Mouse (Mus musculus): ENCODE results near the gene Tmem62. TPM values are rescaled to one million over a fixed set of nuclear protein-coding genes. Genes with fewer than 3 reads are reported as not detected.

The Tmem62 gene
- total RNA-seq (2023), result 10 to 100 TPM in 1 of 2 experiments, 1 to 10 TPM in 1; 8.4 to 10.2 TPM

DNA sequence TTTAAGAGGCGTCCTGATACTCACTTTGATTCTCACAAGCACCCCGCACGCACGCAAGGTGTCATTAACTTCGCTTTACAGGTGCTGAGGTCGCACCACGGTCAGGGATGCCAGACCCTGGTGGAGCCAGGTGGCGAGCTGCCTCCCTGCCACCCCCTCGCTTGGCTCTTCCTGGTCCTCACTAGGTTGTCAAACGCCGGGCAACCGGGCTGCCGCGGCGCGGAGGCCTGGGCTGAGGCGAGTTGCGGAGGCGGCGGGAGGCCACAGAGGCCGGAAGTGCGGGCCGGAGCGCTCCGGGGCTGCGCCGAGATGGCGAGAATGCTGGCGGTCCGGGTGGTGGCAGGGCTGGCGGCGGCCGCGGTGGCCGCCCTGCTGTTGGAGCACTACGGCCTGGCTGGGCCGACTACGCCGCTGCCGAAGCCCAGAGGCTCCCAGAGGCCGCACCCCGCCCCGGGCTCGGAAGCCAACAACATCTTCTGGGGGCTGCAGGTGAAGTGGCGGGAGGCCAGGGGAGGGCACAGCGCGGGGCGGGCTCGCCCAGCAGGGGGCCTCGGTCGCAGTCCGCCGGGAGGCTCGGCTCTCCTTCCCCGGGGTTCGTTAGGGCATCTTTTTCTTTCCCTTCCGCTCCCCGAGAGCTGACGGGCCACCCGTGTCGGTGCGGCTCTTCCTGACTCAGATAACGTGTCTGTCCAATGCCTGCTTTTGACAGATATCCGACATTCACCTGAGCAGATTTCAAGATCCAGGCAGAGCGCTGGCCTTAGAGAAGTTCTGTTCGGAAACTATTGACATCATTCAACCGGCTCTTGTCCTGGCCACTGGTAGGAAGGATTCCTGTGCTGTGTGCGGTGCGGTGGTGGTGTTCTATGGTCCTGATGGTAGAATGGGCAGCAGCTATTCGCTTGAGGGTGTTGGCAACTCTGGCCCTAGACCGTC lies at the start of gene Tmem62:
Gene Tmem62, plus strand, starts transcription at position 28 of the 936 bp plus-strand sequence.

GRCm38 (mm10) chr2:120970559-120971080 lies 6.2 kb upstream of the Tmem62 start, which contains the start of gene Ubr1:
Gene Ubr1, minus strand, starts transcription at chr2:120970715.

DNA sequence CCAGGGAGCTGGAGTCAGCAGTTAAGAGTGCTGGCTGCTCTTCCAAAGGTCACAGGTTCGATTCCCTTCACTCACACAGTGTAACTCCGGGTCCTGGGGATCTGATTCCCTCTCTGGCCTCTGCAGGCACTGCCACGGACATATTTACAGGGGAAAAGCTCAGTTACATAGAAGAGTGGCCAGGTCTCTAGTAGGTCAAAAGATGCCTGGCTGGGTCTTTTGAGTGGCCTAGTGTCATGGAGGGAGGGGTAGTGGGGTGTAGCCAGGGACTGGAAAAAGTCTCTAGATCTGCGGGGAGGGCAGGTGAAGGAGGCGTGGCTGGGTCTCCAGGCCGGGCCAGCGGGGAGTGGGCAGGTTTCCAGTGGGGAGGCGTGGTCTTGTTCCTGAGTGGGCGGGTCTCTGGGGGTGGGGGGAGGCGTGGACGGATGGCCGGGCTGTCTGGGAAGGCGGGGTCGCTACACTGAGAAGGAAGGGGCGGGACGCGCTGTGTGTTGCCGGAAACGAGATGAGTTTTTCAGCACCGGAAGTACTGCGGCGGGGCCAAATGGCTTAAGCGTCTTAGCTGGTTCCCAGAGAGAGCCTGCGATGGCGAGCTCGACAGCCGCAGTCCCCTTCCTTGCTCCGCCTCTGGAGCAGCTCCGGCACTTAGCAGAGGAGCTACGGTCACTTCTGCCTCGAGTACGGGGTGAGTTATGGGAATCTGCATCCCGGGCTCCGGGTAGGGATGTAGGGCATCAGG lies 31.3 kb downstream of the Tmem62 start, which contains the start of gene Ccndbp1:
Gene Ccndbp1, plus strand, starts transcription at position 479 of the 739 bp plus-strand sequence.

GRCm38 (mm10) chr2:121036733-121037341 lies 60.0 kb downstream of the Tmem62 start, which contains the start of gene Epb42:
Gene Epb42, minus strand, starts transcription at chr2:121037072.

Other genes with a start within 250 kb of the Tmem62 start
- 10 to 100 TPM; 15.4 to 18.1 TPM for gene Cdan1, start 126.9 kb upstream of the Tmem62 start, total RNA-seq (2023)
- gene Ttbk2, start 126.4 kb upstream of the Tmem62 start, total RNA-seq (2023), result 1 to 10 TPM; 7.3 to 7.8 TPM
- gene Ubr1, start 6.3 kb upstream of the Tmem62 start, total RNA-seq (2023), result 10 to 100 TPM; 24.0 to 30.2 TPM
- gene Ccndbp1, start 31.4 kb downstream of the Tmem62 start, total RNA-seq (2023), result 10 to 100 TPM; 53.2 to 57.8 TPM
- 1 to 10 TPM in 1 of 2 experiments, not detected in 1; 1.2 TPM for gene Epb42, start 60.1 kb downstream of the Tmem62 start, total RNA-seq (2023)
- gene Tgm5, start 108.8 kb downstream of the Tmem62 start, total RNA-seq (2023), result not detected
- gene Tgm7, start 132.8 kb downstream of the Tmem62 start, total RNA-seq (2023), result not detected
- 1 to 10 TPM; 6.4 to 8.8 TPM for gene Adal, start 163.4 kb downstream of the Tmem62 start, total RNA-seq (2023)
- 1 to 10 TPM; 5.0 to 5.8 TPM for gene Lcmt2, start 163.6 kb downstream of the Tmem62 start, total RNA-seq (2023)
- gene Tubgcp4, start 193.6 kb downstream of the Tmem62 start, total RNA-seq (2023), result 10 to 100 TPM; 53.2 to 54.1 TPM
- gene Zscan29, start 194.1 kb downstream of the Tmem62 start, total RNA-seq (2023), result 10 to 100 TPM; 21.2 to 25.5 TPM